Mouse (Mus musculus): ENCODE data around the gene Borcs6.

The Borcs6 gene

DNA sequence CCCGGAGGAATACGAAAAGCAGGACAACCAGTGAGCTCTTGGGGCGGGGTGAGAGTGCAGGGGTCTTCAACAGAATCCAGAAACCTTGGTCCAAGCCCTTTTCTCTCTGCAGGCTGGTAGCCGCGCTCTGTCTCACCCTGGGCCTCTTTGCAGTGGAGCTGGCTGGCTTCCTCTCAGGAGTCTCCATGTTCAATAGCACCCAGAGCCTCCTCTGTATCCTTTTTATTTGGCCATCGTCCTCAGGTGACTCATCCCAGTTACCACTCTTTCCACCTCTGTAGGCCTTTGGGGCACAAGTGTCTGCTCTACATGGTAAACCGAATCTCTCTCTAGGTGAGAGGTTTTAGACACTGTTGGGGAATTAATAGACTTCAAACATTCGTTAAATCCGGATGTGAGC, 11.7 kb downstream of the Borcs6 start:
- DNase-seq (ENCODE audit: low read depth), result no peak

DNA sequence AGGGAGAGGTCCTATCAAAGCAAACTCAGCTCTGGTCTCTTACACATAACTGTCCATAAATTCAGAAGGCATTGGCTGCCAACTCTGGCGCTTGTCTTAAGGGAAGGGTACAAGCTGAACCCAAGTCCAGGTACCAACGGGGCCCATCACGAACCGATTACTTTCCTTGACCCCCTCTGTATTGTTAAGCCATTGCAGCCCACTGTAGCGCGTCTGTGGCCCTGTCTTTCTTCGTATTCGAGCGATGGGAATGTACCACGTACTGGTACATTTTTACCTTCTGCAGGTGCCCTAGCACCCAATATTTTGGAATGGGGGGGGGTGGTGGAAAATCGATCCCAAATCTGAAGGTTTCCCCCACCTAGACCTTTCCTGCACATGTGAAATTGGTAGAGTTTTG, 12.7 kb downstream of the Borcs6 start:
- DNase-seq (ENCODE audit: low read depth), result no peak

DNA sequence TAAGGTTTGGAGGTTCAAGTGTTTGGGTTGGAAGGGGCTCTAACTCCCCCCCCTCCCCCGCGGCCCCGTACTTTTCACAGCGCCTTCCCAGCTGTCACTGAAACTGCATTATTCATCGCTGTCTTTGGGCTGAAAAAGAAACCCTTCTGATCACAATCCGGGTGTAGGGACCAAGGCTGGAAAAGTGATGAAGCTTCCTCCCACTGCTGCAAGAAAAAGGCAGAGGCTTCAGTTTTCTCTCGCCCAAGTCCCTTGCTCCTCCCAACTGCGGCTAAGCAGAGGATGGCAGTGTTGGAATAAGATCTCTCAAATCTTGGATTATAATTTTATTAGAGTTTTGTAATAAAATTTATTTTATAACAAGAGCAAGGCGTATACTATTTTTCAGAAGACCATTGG, 13.1 kb downstream of the Borcs6 start:
- no peak for DNase-seq (ENCODE audit: low read depth)

DNA sequence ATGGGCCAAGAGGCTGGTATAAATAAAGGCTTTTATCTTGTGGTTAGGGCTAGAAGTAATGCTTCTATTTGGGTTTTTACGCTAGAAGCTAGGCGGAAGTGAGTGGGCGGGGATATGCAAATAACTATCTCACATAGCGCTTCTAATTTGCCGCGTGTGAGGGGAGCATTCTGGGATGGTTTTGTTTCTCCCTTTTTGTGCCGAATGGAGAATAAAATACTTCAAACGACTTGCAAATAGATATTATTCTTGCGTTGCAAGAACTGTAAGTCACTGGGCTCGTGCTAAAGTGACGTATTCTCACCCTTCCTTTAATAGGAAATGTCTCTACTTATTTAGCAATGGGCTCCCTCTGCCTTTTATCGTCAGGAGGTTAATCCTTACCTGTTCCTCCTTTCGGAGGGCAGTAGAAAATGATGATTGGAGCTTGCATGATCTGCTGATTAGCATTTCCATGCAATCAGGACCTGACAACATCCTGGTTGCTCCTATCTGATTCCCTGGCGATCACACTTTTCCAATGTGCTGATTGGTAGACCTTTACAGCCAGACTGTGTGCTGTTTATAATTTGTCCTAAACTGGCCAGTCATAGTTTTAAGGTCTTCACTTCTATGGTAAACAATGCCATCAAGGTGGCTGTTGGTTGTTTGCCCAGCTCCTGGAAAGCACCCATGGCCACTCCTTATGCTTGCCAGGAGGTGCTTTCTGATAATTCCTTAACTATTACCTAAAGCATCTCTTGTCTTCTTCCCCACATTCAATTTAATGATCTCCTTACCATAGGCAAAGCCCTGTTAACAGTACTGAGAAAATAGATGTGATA, 13.8 kb downstream of the Borcs6 start:
- peak; percentile 92 for DNase-seq (ENCODE audit: low read depth)

DNA sequence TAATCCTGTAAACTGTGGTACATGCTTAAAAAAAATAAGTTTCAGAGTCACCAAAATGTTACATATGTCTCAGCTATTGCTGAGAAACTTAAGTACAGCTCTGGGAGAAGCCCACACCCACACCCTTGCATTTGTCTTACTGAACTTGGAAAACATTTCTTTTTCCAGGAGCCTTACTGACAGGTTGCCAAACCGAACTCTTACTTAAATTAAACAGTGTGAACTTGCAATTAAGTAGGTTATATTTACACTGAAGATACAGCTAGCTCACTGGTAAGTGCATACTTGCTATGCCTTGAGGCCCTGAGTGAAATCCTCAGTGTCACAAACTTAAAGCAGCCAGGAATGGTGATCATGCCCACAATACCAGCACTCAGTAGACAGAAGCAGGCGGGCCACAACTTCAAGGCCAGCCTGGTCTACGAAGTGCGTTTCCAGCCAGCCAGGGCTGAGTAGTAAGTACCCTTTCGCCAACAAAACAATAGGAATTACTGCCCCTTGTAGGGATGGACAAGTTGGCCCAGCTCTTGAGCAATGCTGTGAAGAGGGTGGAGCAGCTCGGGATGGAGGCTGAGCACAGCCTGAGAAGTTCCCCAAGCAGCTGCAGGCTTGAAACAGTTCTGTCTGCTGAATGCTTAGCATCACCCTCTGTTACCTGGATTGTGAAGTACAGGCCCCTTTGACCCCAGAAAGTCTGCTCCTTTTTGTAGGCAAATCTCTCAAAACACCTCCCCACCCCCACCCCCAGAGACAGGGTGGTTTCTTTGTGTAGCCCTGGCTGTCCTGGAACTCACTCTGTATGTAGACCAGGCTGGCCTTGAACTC, 14.6 kb downstream of the Borcs6 start:
- no peak for DNase-seq (ENCODE audit: low read depth)

DNA sequence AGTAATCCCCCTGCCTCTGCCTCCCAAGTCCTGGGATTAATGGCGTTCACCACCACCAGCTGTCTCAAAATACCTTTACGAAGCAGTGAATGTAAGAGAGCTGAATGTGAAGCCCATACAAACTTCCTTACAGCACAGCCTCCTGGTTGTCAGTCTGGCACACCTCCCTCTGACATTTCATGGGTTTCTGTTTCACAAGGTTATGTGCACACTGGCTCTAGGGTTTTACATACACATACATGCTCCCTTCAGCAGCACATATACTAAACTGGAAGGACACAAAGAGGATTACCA, 15.2 kb downstream of the Borcs6 start:
- DNase-seq (ENCODE audit: low read depth), result no peak

DNA sequence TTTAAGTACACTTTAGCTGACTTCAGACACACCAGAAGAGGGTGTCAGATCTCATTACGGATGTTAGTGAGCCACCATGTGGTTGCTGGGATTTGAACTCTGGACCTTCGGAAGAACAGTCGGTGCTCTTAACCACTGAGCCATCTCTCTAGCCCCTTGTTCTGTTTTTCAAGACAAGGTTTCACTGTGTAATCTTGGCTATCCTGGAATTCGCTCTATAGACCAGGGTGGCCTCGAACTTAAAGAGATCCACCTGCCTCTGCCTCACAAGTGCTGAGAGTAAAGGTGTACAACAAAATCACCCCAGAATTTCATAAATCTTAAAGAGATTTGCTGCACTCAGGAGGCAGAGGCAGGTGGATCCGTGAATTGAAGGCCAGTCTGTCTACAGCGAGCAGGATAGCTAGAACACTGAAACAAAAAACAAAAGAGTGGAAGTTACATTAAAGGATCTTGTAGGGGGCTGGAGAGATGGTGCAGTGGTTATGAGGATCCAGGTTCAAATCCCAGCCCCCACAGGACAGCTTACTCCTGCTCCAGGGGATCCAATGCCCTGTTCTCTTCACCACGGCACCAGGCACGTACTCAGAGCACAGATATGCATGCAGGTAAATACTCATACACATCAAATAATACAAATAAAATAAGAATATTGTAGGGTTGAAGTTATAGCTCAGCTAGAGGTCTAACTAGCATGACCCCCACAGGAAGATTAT, 16.4 kb downstream of the Borcs6 start:
- no peak for DNase-seq (ENCODE audit: low read depth)

DNA sequence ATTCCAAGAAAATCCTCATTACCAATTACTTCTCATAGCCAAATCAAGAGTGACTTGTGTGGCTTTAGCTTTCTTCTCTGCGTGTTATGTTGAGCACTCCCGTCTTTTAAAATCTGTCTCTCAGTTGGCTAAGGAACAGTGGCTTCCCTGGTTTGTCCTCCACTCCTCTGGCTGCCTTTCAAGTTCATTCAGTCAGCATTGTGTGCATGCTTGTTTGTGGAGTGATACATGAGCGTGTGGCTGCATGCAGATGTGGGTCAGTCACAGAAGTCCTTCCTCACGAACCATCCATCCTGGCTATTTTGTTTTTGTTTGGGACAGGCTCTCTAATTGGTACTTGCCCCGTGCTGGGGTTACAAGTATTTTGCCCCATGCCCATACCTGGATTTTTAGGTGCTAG, 17.1 kb downstream of the Borcs6 start:
- DNase-seq (ENCODE audit: low read depth), result no peak

DNA sequence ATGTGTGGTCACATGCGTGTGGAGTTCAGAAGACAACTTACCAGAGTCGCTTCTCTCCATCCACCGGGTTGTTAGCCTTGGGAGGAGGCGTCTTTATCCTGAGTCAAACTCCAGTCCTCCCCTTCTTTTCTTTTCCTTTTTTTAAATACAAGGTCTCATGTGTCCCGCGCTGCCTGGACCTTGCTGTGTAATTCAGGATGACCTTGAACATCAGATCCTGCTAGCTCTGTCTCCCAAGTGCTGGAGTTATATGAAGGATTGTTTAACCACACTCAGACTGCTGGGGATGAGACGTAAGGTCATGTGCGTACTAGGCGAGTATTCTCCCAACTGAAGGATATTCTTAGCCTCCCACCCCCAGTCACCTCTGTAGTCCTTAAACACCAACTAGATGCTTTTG, 17.8 kb downstream of the Borcs6 start:
- DNase-seq (ENCODE audit: low read depth), result no peak

DNA sequence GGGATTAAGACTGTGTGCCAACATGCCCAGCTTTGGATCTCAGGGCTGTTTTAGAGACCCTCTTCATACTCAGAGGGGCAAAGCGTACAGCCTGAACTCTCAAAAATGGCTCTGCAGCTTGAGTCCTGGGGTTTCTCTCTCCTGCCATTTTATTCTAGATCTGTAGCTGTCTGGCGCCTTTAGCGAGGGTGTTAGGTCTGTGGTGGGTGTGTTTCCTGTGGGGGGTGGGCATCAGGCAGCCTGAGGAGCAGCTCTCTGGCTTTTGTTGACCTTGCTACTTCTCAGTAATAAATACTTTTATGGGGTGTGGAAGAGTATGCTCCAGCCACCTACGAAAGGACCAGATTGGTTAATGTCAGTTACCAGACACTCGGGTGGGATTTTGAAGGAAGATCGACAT, 18.5 kb downstream of the Borcs6 start:
- no peak for DNase-seq (ENCODE audit: low read depth)

DNA sequence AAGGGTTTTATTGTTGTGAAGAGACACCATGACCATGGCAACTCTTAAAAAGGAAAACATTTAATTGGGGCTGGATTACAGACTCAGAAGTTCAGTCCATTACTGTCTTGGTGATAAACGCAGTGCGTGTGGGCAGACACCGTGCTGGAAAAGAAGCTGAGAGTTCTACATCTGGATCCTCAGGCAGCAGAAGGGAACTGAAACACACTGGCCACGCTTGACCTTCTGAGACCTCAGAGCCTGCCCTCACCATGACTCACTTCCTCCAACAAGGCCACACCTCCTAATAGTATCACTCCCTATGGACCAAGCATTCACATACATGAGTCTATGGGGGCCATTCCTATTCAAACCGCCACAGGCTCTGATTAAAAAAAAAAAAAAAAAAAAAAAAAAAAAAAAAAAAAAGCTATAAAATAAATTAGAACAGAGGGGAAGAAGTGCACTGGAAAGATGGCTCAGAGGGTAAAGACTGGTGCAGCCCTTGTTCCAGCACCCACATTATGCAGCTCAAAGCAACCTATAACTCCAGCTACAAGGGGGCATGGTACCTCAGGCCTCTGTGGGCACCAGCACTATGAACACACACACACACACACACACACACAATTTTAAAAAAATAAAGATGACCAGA, 19.4 kb downstream of the Borcs6 start:
- no peak for DNase-seq (ENCODE audit: low read depth)

DNA sequence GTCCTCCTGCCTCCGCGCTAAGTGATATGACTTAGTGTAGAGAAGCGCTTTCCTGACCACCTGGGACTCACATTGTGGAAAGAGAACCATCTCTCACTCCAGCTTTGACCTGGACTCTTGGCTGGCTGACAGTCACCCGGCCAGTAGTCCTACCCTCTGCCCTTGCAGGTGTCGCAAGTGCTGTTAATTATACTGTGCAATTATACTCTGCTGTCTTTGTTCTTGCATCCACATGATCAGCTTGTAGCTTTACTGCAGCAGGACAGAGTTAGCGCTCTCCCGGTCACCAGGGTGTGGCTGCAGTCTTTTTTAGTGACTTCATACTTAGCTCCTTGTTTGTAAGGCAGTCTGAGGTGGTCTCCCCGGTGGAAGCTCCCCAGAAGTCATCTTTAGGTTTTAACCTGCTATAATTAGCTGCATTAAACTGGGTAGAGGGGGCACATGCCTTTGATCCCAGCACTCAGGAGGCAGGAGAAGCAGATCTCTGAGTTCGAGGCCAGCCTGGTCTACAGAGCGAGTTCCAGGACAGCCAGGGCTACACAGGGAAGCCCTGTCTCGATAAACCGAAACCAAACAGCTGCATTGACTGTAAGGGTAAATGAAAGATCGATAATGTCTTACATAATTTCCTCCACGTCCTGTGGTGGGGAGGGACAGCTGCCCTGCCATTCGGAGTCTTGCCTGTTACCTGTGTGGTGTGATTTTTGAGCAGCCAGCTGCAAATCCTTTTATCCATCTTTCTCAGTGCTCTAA, 20.8 kb downstream of the Borcs6 start:
- DNase-seq (ENCODE audit: low read depth), result no peak

DNA sequence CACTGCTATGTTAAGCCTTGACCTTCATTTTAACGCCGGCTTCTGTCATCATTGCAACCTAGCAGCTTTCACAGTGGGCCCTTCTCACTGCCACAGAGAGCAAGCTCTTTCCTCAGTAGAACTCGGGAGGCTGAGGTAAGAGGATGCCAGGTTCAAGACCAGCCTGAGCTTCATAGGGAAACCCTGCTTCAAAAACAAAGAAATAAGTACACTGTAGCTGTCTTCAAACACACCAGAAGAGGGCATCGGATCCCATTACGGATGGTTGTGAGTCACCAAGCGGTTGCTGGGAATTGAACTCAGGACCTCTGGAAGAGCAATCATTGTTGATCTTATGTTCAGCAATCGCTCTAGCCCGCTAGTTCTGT, 21.3 kb downstream of the Borcs6 start:
- DNase-seq (ENCODE audit: low read depth), result no peak

DNA sequence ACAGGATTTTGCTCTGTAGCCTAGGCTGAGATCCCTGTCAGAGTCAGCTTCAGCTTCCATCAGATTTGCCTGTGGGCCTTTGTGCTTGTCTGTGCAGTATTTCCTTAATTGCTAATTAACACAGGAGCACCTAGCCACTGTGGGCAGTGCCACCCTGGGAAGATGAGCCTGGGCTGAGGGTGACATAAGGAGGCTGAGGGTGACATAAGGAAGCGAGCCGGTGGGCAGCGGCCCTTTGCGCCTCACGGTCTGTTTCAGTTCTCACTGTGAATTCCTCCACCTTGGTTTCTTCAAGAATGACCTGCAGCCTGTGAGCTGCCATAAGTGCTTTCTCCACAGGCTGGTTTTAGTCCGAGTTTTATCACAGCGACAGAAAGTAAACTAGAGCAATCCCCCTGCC, 22.1 kb downstream of the Borcs6 start:
- no peak for DNase-seq (ENCODE audit: low read depth)

DNA sequence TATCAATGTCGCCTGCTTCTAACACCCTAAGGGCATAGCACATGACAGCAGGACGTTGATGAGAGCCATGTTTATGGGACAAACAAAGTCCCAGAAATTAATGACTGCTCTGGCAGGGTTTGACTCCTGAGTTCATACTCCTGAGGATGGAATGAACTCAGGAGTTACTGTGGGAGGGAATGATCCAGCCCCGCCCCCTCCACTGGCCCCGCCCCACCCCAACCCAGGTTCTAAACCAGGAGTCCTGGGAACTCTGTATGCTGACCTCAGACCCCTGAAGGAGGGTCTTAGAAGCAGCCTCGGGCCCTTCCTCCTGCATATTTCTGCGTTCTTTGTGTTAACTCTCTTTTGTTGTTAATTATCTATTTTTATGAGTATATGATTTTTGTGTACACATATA, 26.1 kb downstream of the Borcs6 start:
- DNase-seq (ENCODE audit: low read depth), result no peak

DNA sequence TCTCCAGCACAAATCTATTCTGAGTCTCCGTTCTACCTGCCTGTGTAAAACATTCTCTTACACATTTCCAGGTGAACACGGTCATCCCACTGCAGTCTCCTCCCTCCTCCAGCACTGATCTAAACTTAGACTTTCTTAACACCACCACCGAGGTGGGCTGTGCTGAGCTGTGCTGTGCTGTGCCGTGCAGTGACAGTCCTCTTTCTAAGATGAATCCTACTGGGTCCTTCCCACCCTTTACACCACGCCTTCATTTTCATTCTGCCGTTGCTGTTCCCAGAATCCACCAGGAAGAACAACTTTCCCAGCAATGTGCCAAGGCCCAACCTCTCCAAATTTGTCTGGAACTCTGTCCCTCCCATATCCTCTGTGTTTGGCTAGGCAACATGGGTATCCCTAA, 26.9 kb downstream of the Borcs6 start:
- no peak for DNase-seq (ENCODE audit: low read depth)

DNA sequence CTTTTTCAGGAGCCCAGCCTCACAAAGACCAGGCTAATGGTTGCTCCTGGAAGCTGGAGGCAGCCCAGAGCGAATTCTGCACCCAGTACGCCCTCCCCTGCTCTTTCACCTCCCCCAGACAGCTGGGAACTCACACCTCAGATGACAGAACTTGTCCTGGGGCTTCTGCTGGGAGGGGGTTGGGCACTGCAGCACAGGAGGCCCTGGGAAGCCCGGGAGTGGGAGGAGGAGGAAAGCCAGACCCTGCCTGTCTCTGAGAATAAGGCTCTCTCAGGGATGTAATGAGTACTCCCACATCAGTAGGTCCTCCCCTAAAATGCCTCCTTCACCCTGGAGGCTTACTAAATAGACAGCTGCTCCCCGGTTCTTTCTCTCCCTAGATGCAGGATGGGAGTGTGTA, 27.6 kb downstream of the Borcs6 start:
- DNase-seq (ENCODE audit: low read depth), result no peak

DNA sequence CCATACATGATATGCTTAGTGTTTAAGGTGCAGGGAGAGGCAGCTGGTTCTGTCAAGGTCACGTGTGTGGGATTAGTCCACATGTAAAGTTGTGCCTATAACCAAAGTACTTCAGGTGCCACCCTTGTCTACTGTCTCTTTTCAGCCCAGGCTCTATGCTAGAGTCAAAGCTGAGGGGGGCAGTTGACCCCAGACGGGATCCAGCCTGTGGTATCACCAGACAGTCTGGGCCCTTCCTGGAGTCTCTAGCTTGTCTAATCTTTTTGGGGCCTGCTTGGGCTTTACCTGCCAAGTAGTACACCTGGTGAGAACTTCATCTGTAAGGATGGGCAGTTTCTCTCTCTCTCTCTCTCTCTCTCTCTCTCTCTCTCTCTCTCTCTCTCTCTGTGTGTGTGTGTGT, 28.1 kb downstream of the Borcs6 start:
- DNase-seq (ENCODE audit: low read depth), result no peak

DNA sequence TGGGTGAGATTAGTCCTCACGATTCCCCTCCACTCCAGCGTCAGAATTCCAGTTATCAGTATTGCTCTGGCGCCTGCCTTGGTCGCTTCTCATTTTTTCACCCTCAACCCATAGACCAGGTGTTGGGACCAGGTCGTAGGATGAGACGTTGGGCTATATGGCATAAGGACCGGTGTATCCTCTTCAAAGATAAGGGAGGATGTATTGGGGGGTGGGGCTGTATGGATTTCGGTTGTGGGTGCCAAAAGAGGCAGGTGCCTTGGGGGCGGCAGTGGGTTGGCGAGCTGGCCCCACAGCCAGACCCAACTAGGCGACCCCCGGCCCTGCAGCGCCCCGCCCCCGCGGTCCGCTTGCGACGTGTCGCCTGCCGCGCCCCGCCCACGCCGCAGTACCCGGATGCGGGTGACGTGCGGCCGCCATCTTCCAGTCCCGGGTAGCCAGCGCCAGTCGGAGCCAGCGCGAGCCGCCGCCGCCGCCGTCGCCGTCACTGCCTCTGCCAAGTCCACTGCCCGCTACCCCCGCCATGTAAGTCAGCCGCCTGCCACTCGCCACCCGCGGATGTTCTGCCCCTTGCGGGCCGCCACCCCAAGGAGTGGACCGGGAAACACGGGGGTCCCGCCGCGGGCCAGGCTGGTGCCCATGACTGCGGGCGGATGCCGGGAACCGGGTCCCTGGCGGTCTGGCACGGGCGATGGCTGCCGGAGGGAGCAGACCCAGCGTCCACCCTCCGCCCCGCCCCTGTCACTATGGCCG, 28.8 kb downstream of the Borcs6 start, which contains the start of gene Vamp2:
Gene Vamp2 (plus strand): TSS at position 388 of the 753 bp plus-strand sequence.
- DNase-seq (ENCODE audit: low read depth), result no peak

DNA sequence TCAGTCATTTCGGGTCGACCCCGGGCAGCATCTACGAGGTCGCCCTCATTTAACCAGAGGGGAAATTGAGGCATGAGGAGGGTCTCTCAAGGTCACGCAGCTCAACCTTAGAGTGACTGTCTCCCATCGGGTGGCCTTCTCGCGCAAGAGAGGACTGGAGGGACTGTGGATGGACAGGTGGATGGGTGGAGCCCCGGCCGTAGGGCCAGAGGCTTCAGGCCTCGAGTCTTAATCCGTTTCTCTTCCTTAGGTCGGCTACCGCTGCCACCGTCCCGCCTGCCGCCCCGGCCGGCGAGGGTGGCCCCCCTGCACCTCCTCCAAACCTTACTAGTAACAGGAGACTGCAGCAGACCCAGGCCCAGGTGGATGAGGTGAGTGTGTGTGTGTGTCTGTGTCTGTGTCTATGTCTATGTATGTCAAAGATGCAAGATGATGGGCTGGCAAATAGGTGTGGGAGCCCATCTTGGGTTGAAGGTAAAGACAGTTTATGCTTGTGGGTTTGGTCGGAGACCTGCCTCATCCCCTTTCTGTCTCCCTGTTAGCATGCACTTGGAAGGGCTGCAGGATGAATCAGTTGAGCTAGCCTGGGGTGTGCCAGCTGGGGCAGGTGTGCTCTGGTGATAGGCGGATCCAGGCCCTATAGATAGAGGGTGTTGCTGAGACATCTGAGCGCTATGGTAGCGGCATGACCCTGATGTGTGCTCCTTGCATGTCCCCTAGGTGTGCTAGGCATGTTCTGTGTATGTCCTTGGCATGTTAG, 29.5 kb downstream of the Borcs6 start:
- DNase-seq (ENCODE audit: low read depth), result no peak
